8 mouse cellular contexts compared by ENCODE assay signal in the genomic region with DNA sequence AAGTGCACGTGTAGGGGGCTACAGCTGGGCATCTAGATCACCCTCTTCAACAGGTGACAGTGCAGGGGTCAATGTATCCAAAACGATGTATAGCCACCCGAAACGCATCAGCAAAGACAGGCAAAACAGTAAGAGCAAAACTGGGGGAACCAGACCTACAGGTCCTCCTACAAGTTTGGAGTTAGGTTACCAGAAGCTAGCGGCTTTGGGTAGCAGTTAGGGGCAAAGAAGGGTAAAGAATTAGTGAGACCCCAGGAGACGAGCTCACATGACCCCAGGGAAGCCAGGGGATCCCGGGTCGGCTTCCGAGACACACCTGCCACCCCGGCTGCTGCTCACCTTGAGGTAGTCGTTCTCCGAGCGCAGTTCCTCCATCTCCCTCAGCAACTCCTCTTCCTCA. TPM values are rescaled to one million over a fixed set of nuclear protein-coding genes. Genes with fewer than 3 reads are reported as not detected.
DNase-seq lines count a peak whose midpoint lies in the region; ATAC-seq and TF ChIP-seq lines count a peak whose summit lies in the region.

No protein-coding gene starts in this region.

- DNase-seq in cerebellum, adult 2 months = peak in 1 of 2 experiments; percentile 29
- no peak for DNase-seq in cerebellum, adult 11 months
- no peak for DNase-seq in lung, postnatal 14 days
- no peak for DNase-seq in limb, embryonic 11.5 days (ENCODE audit: low spot score)
- no peak for DNase-seq in retina, embryonic 14.5 days (ENCODE audit: low spot score)
- no peak for DNase-seq in cerebellum, adult 18-20 months

- H3K27ac ChIP-seq in cerebellum, adult 2 months (ENCODE audit: insufficient read depth, low read length) = peak overlapping the region; percentile 99
- H3K27ac ChIP-seq in lung, embryonic 15.5 days = no peak overlapping the region
- H3K27ac ChIP-seq in limb, embryonic 11.5 days (replicated peaks; ENCODE audit: low read depth, low read length) = no peak overlapping the region
- no peak overlapping the region for H3K27ac ChIP-seq in olfactory bulb, adult 2 months (ENCODE audit: insufficient read depth, low read depth, low read length)

- under 1% methylated on average over 13 of the region's 13 CpGs for WGBS in cerebellum, adult 2 months
- 1% methylated on average over 13 of the region's 13 CpGs for WGBS in lung, embryonic 15.5 days
- 1% methylated on average over 13 of the region's 13 CpGs for WGBS in limb, embryonic 11.5 days
- 6% methylated on average over 13 of the region's 13 CpGs for WGBS in olfactory bulb, adult 2 months

- peak overlapping the region; percentile 98 for H3K4me2 ChIP-seq in lung, embryonic 15.5 days
- H3K4me2 ChIP-seq in limb, embryonic 11.5 days (ENCODE audit: low read depth, severe bottlenecking) = peak overlapping the region; percentile 97

- H3K27me3 ChIP-seq in cerebellum, adult 2 months (ENCODE audit: control insufficient read depth, insufficient read depth, low read length) = no peaks in the 10 kb centered on the region
- peaks cover 30% of the 10 kb centered on the region for H3K27me3 ChIP-seq in lung, embryonic 15.5 days
- peaks cover 13% of the 10 kb centered on the region; the same call in 1 of the 2 replicates for H3K27me3 ChIP-seq in limb, embryonic 11.5 days (ENCODE audit: control insufficient read depth, insufficient read depth, low read length)

- H3K4me3 ChIP-seq in cerebellum, adult 2 months (replicated peaks; ENCODE audit: insufficient read depth, low read depth, low read length) = peak overlapping the region; percentile 92
- peak overlapping the region; percentile 85 for H3K4me3 ChIP-seq in lung, embryonic 15.5 days
- H3K4me3 ChIP-seq in limb, embryonic 11.5 days (ENCODE audit: low read depth, low read length) = peak overlapping the region; percentile 75
- peak overlapping the region; percentile 79 for H3K4me3 ChIP-seq in olfactory bulb, adult 2 months (ENCODE audit: insufficient read depth, low read depth, low read length)

- H3K9ac ChIP-seq in lung, embryonic 15.5 days = peak overlapping the region; percentile 81
- peak overlapping the region; percentile 76; the same call in 1 of the 2 replicates for H3K9ac ChIP-seq in limb, embryonic 11.5 days (ENCODE audit: low read length)

- TF ChIP-seq CTCF in cerebellum, adult 2 months (IDR thresholded peaks at IDR 0.05; ENCODE audit: borderline replicate concordance, insufficient read depth, low read depth, low read length) = no peak
- TF ChIP-seq CTCF in olfactory bulb, adult 2 months (IDR thresholded peaks at IDR 0.05; ENCODE audit: insufficient read depth, low read depth, low read length) = no peak

- no peaks in the 10 kb centered on the region for H3K9me3 ChIP-seq in lung, embryonic 15.5 days
- H3K9me3 ChIP-seq in limb, embryonic 11.5 days (ENCODE audit: control insufficient read depth, low read length) = no peaks in the 10 kb centered on the region

- TF ChIP-seq POLR2A in cerebellum, adult 2 months (IDR thresholded peaks at IDR 0.05; ENCODE audit: borderline replicate concordance, insufficient read depth, low read length) = no peak
- TF ChIP-seq POLR2A in olfactory bulb, adult 2 months (IDR thresholded peaks at IDR 0.05; ENCODE audit: insufficient read depth, low read depth, low read length) = no peak

- no peaks in the 10 kb centered on the region for H3K36me3 ChIP-seq in lung, embryonic 15.5 days
- no peaks in the 10 kb centered on the region for H3K36me3 ChIP-seq in limb, embryonic 11.5 days (ENCODE audit: control insufficient read depth, insufficient read depth, low read length)

- ATAC-seq in lung, embryonic 15.5 days (ENCODE audit: borderline replicate concordance, extremely low read depth, low FRiP score, low TSS enrichment) = no peak
- ATAC-seq in limb, embryonic 11.5 days (ENCODE audit: insufficient number of reproducible peaks, low FRiP score, low TSS enrichment, low read depth) = no peak

- H3K4me1 ChIP-seq in cerebellum, adult 2 months (ENCODE audit: control insufficient read depth, insufficient read depth, low read length) = peaks cover 3% of the 10 kb centered on the region; the same call in 1 of the 2 replicates
- H3K4me1 ChIP-seq in lung, embryonic 15.5 days = peaks cover 53% of the 10 kb centered on the region
- peaks cover 14% of the 10 kb centered on the region; the same call in 1 of the 2 replicates for H3K4me1 ChIP-seq in limb, embryonic 11.5 days (ENCODE audit: control insufficient read depth, insufficient read depth, low read length)
- peaks cover 23% of the 10 kb centered on the region for H3K4me1 ChIP-seq in olfactory bulb, adult 2 months (ENCODE audit: control insufficient read depth, insufficient read depth, low read length)

RNA-seq across cellular contexts. Expression of a gene that starts 1.6 kb away (rescaled TPM):
- polyA plus RNA-seq in cerebellum, adult 2 months (2012; rRNA removed) = 106 and 115 TPM in 2 replicates
- polyA plus RNA-seq in lung, embryonic 15.5 days (2015; fragmentation: Nextera tagmentation; extraction: Ambion mirVana) = 7.9 and 10.4 TPM in 2 replicates
- polyA plus RNA-seq in limb, embryonic 11.5 days (2014; fragmentation: Nextera tagmentation; extraction: Ambion mirVana) = 5.7 TPM in 2 replicates
- not detected in 2 replicates for polyA plus RNA-seq in olfactory bulb, adult 2 months (2012; ENCODE audit: insufficient read depth, insufficient read length, low replicate concordance, missing spikeins)
